Mouse (Mus musculus) CH12F3 (cell line): ENCODE measurements around the gene Slc7a3.
"Not testable (repeated sequence)": the region's sequence is repeated elsewhere in the genome, so short reads cannot be mapped to it uniquely, and the experiment has no call there.

Experiments used
- in situ Hi-C: fragments of 300-500 bp; cut with MboI; formaldehyde crosslinking; loops from 2 replicates; pipeline ENCODE4 v1.14.3; 2020; ENCODE audit warnings: low sequenced_read_pairs

Slc7a3 gene

DNA sequence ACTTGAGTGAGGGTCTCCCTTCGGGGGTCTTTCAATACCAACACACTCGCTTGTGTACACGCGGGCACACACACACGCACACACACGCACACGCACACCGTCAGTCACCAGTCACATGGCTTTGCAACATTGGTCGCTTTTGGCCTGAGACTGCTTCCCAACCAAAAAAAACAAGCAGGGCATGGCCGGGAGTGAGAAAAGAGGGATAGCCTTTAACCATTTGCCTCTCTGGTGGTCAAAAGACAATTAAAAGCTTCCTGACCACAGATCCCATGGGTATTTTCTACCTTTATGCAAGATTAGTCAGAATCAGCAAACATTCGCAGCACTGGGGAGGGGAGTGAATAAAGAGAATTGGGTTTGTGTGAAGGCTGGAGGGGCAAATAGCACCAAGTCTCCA is at the start of gene Slc7a3:
Slc7a3 (minus strand) TSS at position 101 of the 400 bp plus-strand sequence.
- in situ Hi-C loops: no loop called here

DNA sequence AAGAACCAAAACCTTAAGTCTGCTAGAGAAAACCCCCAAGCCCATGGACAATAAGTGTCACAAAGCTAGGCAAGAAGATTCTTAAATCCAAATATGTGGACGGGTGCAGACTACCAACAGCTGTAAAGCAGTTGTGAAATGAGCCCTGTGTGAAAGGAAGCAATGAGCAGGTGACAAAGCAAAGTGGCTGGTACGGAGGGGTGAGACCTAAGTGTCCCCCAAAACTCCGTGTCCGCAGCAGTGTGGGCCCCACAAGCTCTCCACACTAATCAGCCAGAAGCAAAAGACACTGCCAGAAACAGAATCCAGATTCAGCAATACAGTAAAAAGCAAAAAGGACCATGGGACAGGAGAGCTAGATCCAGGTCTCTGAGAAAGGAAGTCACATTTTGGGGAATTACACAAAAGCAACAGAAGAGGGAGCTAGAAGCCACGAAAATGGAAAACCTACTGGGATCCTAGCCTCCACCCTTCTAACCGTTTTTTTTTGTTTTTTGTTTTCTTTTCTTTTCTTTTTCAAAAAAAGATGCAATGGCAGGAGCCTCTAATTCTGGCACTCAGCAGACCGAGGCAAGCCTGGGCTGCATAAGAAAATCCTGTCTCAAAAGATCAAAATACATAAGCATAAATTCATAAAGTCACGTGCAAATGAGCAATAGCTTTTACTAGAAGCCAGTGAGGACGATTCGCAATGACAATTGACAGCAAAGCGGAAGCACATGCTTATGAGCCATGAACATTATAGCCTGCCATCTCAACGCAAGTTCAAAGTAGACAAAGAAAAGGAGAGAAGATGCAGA is 46.4 kb upstream of the Slc7a3 start:
- in situ Hi-C loops: loop anchor here (5.0 kb wide), 1 partner anchor 200 kb away; no protein-coding TSS in a partner anchor

DNA sequence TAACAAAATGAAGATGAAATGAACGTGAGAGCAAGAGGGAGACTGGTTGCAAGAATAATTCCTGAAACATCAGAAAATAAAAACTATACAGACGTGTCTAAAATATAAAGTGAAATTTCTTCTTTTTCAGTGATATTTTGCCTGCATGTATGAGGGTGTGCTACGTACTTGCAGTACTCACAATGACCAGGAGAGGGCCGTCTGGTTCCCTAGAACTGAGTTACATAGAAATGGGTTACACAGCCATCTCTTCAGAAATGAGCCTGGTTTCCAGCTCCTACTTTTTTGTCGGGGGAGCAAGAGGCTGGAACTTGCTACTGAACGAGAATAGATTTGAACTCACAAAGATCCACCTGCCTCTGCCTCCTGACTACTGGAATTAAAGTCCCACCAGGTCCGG is 45.2 kb upstream of the Slc7a3 start:
- in situ Hi-C loops: loop anchor here (5.0 kb wide), 1 partner anchor 201 kb away; no protein-coding TSS in a partner anchor

DNA sequence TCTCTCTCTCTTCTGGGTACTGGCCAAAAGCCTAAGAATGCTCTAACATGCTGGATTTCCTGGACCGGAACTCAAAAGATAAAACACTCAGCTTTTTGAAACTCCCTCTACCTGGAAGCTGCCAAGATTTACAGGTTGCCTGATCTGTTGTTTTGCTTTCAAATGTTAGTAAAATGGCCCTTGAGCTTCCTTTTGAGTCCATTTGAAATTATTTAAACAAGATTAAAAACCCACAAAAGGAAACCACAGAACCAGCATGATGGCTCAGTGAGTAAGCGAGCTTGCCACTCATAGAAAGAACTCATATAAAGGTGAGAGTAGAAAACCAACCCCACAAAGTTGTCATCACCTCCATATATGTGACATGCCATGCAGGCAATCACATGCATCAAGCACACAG is 42.7 kb upstream of the Slc7a3 start:
- in situ Hi-C loops: no loop called here

DNA sequence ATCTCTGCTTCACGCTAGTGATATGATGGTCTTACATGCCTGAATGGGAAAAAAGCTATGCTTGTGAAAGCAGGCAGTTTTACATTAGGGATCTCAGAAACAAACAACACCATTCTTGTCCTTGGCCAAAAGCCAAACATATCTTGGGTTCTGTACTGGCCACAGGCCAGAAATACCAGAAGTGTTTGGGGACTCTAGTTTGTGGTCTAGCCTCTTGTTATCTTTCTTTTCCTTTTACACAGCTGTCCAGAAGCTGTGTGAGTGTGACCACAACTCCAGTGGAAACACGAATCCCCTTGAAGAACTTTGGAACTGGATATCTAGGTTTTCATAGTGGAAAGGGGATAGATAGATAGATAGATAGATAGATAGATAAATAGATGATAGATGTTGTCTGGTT is 41.2 kb upstream of the Slc7a3 start:
- in situ Hi-C loops: no loop called here

DNA sequence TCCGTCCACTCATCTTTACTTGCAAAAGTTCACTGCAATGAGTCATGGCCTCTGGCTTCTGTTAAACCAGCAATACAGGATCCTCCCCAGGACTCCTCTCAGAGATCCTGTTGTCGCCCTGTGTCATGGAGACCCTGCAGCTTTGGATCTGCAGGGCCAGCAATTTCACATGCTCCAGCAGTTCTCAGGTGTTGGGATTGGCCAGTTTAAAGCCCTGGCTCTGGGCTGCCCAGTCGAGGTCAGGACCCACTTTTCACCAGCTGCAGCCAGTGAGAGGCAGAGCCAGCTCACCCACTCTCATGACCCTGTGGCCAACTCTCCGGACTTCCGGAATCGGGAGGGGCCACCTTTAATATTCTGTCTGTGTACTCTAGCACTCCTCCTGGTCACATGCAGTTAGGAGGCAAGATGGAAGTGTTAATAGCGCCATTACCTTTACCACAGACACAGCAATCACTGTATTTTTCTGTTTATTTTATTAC is 40.7 kb upstream of the Slc7a3 start:
- in situ Hi-C loops: no loop called here

DNA sequence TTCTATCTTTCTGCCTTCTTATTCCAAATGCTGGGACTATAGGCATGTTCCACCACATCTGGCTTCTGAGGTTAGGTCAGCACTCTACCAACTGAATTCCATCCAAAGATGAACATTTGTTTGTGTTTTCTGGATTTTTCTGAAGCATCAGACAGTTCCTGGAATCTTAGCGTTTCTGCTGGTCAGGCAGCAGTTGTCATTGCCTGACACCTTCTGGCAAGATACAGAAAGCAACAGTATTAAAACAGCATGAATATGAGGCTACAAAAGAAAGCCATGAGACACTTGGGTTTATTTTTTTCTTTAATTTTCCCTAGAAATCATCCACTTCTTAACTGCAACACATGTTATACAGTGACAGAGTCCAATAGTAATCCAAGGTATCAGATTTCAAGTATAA is 34.7 kb upstream of the Slc7a3 start:
- in situ Hi-C loops: no loop called here

DNA sequence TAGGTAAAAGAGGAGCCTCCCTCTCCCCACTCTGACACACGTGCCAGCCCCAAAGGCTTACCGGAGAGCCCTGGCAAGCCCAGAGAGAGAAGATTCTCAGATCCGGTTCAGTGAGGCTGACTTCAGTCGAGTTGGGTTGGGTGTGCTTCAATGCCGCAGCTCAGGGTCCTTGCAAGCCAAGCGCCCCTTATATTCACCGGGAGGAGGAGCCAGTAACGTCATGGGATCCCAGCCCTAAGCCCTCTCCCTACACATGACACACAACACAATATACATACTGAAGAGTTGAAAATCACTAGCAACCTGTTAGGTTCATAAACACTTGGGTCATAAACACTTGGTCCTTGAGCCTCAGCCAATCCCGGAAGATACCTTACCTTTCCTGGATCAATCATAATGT is 609 bp downstream of the Slc7a3 start:
- in situ Hi-C loops: not testable (repeated sequence)

DNA sequence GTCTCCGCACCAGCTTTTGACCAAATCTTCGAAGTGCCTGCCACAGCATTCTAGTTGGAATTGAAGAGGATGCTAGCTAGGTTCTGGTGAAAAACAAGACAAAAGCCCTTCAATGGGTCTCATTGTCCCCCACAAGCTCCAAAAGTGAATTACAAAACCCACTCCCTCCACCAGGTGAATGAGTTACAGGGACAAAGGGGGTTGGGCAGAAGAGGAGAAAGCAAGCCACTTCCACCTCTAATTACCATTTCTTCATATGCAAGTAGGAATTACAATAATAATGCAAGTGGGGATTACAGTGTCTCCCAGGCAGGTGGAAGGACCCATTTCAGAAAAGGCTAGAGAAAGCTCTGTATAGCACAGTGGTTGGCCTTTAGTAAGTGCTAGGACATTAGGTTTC is 1.6 kb downstream of the Slc7a3 start:
- in situ Hi-C loops: no loop called here

DNA sequence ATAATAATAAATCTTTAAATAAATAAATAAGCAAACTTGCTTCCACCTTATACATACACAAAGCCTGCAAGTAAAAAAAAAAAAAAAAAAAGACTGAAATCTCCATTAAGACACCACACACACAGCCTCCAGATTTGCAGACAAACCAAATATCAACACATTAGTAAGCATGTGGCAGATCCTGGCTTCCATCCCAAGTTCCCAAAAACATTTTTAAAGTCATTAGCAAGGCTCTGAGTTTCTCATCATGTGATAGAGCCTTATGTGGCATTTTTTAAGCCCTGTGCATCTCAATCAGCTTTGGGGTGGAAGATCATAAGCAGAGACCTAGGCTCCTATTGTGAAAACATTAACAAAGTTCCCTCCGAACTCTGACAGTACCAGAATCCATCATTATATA is 20.6 kb downstream of the Slc7a3 start:
- in situ Hi-C loops: no loop called here

DNA sequence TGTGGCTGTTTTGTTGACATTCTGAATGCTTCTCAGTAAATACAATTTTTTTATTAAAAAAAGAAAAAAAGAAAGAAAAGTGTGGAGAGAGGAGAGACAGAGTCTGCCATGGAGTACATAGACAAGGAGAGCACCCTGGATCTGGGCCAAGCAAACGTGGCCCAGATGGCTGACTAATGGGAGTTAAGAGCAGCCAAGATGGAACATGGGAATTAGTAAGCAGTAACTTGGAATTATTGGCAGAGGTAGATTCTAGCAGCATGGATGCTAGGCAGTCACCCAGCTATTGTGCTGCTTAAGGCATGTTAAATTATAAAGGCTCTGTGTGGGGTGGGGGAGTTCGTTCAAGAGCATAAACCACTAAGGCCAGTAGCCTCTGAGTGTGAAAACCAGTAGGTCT is 22.3 kb downstream of the Slc7a3 start:
- in situ Hi-C loops: no loop called here

DNA sequence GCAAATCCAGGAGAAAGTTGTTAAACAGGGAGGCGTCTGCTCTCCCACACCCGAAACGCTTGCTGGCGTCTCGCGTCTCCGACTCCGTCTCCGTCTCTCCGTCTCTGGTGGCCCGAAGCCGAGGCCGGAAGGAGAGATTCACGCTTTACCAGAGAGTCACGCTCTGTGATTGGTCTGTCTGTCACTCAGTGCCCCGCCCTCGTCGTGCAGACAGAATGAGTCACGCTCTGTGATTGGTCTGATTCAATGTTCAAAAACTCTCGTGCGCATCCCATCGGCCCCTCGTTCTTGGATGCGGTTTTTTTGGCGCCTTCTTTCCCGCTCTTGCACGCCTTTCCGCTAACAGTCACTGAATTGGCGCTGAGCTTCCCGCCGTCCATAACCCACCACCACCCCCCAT is 26.3 kb downstream of the Slc7a3 start, which contains the start of gene Tex11:
Tex11 (minus strand) TSS at position 127 of the 400 bp plus-strand sequence.
- in situ Hi-C loops: no loop called here
